Mouse (Mus musculus) c-Kit-positive CD71-negative TER-119-negative erythroid progenitor cells, embryonic 14.5 days (primary cell): ENCODE data around the gene Hmga1.

Experiments
- DNase-seq: peaks from one replicate; pipeline ENCODE4 v3.0.0-alpha.2; 2013; ENCODE audit warnings: low read depth

Hmga1 gene

DNA sequence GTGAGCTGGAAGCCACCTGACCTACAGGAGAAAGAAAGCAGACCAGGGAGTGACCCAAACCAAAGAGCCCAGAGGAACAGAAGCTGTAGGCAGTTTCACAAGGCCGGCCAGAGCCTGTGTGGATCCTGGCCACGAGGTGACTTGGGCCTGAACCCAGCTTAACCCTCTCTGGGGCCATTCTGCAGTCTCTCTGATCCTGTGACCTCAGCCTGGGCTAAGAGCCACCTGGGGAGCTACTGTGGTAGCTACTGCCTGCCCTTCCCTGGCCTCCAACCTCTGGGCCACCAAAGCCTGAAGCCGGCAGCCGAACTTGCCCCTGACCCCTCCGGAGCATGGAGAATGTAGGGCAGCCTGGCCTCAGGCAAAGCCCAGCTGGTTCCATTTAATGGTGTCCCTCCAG is 27.5 kb upstream of the Hmga1 start:
- DNase-seq, result no peak

DNA sequence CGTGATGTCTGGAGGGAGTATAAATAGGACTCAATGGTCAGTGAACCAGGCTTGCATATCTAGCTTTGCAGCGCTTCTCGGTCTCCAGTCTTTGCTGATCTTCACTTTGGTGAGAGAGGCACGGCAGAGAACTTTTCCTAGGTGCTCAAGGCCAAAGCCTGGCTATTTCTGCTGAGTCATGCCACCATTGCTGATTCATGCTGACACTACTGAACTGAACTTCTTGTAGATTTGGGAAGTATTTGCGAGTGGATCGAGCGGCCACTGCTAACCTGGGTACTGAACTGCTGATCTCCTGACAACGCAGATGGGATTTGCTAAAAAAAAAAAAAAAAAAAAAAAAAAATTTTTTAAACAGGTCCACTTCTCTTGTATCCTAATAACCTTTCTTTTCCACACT is 24.2 kb upstream of the Hmga1 start:
- DNase-seq, result no peak

DNA sequence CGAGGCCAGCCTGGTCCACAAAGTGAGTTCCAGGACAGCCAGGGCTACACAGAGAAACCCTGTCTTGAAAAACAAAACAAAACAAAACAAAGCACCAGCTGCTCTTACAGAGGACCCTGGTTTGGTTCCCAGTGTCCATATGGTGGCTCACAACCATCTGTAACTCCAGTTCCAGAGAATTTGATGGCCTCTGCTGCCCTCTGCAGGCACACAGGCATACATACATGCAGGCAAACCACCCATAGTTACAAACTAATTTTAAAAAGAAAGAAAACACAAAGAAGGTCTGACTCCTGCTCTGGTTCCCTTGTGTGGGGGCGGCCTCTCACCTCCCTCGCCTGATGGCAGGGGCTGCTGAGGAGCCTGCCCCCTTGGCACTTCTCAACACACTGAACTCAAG is 22.9 kb upstream of the Hmga1 start:
- no peak for DNase-seq

DNA sequence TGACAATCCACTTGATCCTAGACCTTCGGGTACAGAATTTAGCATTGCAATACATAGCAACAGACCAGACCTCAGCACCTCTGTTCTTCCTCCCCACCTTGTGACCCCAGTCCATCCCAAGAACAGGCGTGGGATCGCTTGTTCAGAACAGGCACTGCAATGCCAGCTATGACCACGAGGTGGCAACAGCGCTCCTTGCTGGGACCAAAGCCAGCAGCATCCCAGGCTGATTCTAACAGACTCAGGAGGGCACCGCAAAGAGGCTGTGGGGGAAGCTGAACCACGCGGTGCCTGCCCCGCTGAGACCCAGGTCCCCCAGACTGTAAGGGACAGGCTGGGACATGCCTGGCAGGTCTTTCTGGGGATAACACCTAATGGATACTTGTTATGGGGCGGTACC is 21.6 kb upstream of the Hmga1 start:
- DNase-seq, result peak; percentile 77

DNA sequence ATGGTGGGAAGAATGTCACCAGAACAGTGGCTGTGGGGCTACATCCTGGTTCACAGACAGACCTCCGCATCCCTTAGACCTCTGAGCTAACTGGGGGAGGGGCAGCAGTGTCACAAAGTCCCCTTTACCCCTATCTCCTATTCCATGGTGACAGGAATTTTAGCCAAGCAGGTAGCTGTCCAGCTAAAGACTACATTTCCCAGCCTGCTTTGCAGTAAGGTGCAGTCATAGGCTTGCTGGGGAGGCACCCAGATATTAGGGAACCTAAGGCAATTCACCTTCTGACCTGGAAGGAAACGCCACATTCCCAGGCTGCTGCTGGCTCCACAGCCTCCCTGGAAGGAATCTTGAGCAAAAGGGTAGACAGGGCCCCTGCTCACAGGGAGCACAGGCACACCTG is 15.0 kb upstream of the Hmga1 start:
- no peak for DNase-seq

DNA sequence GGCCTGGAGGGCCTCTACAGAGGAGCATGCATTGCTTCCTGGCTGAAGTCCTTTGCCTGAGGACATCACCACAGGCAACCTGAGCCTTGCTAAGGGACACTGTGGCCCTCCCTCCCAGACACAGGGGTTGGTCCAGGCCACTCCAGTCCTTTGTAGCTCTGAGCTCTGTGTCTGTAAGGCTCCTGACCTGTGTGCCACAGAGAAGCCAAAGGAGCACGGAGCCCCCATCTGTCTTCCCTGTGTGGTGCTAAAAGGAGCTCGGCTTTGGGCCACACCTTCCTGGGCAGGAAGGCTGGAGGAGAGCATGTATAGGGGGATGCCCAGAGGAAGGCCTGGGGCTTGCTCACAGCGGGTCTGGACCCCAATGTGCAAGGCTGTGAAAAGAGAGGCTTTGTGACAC is 14.3 kb upstream of the Hmga1 start:
- DNase-seq, result no peak

DNA sequence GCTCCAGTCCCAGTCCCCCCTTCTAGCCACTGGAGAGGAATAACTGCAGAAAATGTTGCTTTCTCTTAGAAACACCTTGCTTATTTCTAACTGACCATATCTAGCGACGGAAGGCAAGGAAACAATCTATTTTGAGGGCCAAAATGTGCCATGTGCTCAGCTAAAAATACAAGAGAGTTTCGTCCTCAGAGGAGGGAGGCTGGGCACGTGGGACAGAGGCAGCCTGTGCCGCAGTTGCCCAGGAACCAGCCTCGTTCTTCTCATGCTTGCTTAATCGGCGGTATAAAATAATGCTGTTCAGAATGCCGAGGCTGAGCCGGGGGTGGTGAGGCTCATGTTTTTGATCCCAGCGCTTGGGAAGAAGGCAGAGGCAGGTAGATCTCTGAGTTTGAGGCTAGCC is 11.7 kb upstream of the Hmga1 start:
- no peak for DNase-seq

DNA sequence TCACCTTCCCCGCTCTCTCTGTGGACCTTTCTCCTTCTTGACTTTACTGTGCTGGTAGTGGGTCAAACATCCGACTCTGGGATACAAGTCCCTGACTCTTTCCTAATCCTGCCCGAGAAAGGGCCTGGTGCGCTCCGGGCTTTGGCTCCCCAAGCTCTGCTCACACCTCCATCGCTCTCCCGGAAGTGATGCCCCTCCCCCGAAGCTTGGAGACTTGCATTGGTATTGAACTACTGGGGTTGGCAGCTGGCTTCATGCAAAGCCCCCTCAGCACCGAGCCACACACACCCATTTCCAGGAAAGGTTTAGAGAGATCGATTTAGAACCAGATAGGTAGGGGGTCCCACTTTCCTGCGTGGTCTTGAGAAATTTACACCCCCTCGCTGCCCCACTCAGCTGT is 10.3 kb upstream of the Hmga1 start:
- DNase-seq, result no peak

DNA sequence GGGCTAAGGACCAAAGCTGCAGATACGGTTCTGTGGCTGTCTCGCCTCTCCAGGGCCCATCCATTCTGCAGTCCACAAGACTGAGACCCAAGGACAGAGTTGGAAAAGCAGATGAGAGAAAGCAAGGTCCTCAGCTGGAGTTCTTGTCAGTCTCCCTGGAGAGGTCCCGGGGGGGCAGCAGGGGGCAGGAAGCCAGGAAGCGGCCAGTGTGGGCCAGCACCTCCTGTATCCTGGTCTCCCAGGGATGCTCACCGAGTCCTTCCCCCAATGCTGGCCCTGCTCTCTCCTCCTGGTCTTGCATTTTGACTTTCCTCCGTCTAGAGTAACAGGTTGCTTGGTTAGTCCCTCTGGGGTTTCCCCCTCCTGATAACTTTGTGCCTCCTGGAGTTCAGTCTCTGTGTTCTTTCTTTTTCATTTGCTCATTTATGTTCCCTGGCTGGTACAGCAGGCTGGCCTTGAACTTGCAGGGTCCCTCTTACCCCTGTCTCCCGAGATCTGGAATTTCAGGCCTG is 9.7 kb upstream of the Hmga1 start:
- DNase-seq, result no peak

DNA sequence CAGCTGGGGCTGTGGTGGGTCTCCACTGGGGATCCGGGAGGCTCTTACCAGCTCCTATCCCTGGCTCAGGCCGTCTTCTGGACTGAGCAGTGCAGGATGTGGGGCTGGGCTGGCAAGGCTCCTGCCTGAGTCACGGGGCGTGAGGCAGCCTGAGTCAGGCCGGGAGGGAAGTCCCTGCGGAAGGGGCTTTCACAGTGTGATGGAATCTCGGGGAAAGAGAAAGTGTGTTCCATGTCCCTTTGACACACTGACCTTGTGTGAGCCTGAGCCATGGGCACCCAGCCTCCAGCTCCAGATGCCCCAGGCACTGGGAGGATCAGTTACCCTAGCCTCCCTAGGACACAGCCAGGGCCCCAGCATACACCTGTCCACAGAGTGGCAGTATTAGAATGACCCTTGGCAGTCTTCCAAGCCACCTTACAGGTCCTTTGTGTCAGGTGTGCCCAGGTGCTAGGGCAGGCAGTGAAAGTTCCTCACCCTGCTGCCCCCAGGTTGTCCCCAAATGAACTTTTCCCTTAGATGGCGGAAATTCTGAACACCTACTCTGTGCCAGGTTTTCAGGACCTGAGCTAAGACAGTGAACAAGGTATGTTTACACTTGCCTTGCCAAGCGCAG is 8.9 kb upstream of the Hmga1 start:
- no peak for DNase-seq

DNA sequence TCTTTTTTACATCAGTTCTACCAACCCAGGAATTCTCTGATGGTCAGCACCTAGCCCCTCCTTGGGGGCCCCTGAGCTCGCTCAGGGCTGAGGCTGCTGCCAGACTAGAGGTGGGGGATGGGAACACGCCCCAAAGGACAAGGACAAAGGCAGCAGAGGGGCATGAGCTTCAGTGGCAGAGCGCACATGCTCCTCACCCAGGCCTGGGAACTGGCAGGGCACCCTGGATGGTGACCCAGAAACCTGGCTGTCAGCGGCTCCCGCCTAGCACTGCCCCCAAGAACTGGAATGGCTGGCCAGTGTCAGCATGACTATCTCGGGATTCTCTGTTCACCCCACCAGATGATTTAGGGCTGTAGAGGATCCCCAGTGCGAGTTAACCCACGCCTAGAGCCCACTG is 7.1 kb upstream of the Hmga1 start:
- no peak for DNase-seq

DNA sequence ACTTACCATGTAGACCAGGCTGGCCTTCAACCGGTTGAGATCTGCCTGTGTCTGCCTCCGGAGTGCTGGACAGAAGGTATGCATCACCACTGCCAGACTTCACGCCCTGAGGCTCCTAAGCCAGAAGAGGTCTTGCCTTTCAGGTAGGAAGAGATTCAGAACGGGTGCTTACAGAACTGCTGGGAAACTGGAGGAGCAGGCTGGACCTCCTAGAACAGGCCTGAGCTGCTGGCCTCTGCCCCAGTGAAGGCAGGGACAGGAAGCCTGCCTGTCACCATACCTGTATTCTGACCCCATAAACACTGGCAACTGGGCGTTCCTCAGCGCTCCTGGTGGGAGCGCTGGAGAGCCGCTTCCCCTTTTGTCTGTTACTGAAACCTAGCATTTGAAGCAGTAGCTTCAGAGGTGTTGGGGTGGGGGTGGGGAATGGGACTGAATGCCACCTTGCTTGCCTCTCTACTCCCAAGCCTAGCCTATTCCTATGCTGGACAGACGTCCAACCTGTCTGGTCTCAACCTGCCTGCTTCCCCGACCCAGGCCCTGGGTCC is 4.8 kb upstream of the Hmga1 start:
- DNase-seq, result no peak

DNA sequence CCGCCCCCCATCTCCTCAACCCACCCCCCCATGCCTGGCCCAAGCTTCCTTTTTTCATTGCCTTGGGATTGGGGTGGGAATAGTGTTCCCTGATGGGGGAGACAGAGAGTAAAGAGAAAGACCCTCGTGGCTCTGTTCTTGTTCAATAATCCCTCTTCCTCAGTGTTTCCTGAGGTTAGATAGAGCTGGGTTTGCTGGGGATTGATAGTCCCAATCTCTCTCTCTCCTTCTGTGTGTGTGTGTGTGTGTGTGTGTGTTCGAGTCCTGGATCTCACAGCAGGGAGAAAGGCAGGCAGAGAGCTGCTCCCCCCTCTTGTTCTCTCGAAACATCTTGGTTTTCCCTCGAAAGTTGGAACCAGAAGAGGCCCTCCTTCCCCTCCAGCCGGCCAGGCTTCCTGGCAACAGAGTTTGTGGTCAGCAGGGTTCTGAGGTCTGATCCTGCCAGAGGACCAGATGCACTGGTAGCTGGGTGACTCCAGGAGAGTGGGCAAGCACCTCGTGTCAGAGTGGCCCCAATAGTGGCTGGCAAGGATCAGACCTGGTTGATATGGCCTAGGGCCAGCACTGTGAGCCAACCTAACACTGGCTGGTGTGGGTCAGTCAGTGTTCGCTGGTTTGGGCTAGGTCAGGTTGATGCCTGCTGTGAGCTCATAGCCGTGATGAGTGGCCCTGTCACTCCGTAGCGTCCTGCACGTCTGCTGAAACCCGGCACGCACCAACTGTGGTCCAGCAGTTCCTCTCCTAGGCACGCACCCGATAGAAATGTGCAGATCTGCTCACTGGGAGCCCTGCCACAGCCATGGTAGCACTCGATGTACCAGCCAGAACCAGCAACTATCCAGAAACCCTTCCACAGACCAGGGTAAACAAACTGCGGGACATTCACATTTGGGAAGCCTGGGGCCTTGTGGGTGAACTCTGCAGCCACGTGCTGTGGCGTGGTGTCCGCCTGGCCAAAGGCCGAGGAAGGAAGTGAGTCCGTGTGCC is 3.8 kb upstream of the Hmga1 start:
- no peak for DNase-seq

DNA sequence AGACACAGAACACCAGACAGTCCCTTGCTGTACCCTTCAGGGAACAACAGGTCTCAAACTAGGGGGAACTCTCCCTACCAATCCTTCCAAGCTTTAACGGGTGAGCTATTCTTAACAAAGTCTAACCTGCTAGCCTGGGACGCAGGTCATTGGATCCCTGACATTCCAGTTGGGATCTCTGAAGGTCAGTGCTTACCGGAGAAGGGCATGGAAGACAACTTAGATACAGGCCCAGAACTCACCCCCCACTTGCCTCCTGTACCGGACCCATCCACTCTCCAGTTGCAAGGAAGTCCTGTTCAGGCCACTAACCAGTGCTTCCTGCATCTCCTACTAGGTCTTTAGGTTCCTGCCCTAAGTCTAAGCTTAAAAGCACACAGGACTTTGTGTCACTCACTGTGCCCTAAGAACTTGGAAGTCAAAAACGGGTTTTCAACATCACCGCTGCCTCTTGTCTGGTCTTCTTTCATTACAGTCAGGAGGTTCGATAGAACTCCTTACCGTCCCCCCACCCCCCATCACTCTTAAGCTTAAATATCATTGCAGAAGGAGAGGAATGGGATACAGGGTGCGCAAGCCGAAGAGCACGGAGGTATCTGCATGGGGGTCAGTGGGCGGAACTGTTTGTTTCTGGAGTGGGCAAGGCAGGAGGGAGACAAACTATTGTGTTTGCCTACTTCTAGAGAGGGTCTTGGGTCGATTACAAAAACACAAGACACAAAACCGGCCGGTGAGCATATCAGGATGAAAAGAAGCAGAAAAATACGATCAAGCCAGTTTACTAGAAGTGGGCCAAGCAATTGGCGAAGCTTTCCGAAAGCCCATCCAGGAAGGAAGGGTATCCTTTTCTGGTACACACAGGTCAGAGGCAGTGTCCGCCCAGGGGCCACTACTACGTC is 2.0 kb upstream of the Hmga1 start:
- DNase-seq, result no peak

DNA sequence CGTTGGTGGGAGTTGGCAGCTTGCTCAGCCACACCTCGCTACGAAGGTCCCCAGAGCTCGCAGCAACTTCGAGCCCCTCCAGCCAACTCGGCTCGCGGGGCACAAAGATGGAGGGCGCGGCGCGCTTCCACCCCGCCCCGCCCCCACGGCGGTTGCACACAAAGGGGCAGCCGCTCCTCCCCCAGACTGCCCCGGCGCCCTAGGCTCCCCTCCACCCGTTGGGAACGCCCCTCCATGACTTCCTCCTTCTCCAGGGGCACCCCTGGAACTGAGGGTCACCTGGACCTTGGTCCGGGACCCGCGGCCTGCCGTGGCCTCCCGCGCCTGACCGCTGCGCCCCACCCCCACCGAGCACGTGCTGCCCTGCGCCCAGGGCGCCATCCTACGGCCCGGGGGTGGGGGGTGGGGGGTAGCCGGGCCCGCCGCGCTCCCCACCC is 1.2 kb upstream of the Hmga1 start:
- no peak for DNase-seq

DNA sequence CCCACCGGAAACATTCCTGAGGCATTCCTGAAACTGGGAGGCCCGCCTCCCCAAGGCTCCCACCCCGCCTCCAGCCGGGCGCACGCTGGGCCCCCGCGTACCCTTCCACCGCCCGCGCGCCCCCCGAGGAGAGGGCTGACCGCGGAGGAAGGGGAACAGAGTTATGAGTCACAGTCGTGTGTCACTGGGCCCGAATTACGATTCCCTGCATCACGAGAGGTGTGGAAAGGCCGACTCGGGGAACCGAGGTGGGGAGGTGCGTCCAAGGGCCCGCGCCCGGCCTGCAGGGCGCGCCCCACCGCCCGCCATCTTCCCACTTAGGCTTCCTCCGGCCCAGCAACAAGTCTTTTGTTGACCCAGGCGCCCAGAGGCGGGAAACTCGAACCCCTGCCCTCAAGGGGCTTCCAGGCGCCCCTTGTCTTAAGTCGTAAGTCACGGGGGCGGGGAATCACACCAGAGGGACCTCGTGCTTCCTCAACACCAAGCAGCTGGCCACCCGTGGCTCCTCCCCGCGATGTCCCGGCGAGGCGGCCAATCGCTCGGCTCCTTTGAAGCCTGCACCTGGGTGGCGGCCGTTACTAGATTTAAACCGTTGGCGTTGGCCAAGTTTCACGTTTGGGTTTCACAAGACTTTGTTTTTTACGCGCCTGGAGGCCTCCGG is 655 bp upstream of the Hmga1 start:
- DNase-seq, result peak; percentile 90

DNA sequence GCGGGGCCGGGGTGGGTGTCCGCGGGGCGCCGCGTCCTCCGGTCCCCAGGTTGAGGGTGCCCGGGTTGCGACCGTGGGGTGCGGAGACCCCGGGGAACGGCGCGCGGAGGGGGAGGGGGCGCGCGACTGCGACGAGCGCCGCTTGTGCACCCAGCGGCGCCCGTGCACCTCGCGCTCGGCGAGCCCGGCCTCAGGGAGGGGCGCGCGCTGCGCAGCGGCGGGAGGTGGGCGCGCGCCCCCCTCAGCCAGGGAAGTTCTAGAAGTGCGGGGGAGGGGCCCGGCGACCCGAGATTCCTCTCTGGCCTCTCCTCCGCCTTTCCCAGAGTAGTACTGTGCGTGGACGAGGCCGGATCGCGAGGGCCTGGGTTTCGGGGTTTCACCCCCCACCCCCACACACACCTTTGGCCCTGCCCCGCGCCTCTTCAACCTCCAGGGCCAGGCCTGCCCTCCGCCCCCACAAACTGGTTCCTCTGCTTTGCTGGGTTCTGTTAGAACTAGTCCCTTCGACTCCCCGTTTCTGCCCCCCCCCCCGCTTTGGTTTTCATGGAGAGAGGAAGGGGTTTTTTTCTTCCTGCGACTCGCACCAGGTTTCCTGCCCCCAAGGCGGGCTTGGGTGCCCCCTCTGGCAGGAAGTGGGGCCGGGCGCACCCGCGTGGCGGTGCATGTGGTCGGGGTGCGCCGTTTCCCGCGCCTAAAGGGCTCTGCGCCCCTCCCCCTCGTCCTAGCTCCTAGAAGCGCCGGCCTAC is 1.1 kb downstream of the Hmga1 start:
- no peak for DNase-seq

DNA sequence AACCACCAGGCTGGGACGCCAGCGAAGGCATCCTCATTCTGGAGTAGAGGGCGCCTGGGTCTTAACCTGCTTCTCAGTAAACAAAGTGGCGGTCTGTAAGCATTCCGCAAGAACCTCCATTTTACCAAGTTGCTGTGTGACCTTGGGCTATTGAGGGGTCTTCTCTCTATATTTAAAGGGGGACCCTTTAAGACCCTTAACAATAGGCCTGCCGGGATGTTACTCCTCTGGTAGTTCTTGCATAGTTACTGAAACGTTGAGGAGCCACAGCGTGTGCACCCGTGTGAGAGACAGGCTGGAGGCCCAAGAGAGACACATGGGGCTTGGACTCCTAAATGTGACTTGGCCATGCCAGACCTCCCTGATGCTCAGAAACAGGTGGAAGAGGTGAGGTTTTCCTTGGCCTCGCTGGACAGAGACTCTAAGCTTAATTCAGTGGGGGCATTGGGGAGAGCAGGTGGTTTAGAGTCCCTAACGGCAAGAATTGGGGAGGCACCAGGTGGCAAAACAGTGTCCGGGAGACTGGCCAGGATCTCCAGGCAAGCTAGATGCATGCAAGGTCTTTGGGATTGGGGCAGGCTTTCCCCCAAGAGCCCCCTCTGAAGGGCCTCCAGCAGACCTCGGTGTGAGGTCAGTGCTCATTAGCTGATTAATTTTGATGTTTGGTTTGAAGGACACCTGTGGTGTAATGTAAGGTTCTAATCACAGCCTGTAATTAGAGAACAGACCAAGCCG is 1.8 kb downstream of the Hmga1 start:
- DNase-seq, result no peak

DNA sequence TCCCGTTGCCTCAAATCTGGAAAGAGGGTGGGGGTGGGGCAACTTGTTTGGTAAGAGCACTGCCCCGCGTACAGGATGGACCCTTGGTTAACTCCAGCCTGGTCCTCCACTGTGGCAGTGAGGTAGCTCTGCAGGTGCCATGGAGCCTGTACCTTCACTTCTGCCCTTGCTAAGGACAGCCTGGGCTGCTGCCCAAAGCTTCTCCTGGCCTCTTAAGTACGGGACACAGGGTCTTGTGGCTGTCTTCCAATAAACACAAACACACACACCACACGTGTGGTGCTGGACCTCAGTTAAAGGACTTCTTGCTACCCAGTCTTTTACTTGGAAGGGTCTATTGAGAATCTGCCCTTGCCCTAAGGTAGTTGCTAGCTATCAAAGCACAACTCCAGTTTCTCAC is 2.5 kb downstream of the Hmga1 start:
- DNase-seq, result no peak

DNA sequence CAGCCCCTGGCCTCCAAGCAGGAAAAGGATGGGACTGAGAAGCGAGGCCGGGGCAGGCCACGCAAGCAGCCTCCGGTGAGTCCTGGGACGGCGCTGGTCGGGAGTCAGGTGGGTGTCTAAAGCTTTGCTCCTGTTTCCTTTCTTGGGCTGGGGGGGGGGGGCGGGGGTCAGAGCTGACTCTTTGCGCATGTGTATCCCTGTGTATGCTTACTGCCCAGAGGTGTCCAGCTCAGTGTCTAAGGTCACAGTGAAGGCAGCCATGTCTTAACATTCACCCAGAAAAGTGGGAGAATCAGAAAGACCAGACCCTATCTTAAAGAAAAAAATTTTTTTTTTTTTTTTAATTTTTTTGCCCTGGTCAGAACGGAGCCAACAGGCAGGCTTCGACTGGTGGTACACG is 3.3 kb downstream of the Hmga1 start:
- no peak for DNase-seq
